Mouse (Mus musculus): ENCODE results near the gene Gm3336.

The Gm3336 gene

DNA sequence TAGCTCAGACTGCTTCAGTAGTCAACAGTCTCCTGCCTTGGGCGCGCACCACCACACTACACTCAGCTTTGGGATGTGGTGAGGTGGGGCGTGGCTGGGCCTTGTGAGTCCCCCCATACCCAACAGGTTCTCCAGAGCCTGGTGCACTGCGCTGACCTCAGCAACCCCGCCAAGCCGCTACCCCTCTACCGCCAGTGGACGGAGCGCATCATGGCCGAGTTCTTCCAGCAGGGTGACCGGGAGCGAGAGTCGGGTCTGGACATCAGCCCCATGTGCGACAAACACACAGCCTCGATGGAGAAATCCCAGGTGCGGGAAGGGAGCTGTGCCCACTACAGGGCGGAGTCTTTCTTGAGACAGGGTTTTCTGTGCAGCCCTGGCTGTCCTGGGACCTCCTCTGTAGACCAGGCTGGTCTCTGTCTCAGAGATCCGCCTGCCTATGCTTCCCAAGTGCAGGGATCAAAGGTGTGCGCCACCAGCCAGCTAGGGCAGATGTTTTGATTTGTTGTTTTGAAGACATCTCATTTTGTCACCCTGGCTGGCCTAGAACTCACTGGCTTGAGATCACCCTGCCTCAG is 30.8 kb downstream of the Gm3336 start:
- DNase-seq: no peak

DNA sequence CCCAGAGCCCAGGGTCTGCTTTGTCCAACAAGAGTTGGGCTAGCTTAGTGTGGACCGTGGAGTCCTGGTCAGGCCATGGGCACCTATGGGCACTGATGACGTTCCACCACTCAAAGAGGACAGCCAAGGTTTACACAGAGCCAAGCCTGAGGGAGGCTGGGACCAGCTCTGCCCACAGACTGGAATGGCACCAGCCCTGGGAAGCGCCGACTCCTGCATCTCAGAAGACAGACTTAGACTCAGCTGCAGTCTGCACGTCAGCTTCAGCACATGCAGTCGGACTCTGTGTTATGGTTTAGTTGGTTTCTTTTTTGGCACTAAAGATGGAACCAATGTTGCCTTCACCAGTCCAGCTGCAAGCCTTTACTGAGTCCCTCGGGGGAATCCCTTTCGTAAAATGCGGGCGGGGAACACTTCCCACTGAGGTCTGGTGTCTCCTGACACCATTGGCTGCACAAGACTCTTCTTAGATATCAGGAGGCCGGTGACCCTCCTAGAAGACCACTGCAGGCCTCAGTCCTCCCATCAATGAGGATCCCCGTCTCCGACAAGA is 31.9 kb downstream of the Gm3336 start:
- DNase-seq: no peak

DNA sequence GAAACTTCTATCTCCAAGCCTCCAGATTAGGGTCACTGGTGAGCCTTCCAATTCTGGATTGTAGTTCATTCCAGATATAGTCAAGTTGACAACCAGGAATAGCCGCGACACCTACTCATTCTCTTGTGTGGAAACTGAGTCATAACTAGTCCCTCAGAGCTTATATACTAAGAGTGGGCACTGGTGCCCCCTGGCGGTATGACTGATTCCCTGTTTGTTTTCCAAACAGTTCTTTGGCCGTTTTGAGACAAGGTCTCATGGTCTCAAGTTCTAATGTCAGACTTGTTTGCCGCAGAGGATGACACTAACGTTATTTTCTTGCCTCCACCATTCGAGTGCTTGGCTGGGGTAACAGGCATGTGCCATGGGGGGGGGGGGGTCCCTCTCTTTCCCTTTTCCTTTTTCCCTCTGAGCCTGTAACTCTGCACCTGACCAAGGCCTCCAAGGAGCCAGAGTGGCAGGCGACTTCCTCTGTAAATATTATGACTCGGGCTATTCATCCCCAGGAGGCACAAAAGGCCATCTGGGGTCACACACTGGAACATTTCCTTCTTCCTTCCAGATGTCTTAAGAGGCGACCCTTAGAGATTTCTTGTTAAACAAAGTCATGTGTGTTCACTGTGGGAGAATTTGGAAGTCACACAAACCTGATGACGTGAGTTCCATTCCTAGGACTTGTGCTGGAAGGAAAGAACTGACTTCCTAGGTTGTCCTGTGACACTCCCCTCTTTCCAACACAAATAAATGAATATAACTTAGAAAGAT is 33.8 kb downstream of the Gm3336 start:
- peak in 1 of 2 experiments; percentile 43 for DNase-seq

DNA sequence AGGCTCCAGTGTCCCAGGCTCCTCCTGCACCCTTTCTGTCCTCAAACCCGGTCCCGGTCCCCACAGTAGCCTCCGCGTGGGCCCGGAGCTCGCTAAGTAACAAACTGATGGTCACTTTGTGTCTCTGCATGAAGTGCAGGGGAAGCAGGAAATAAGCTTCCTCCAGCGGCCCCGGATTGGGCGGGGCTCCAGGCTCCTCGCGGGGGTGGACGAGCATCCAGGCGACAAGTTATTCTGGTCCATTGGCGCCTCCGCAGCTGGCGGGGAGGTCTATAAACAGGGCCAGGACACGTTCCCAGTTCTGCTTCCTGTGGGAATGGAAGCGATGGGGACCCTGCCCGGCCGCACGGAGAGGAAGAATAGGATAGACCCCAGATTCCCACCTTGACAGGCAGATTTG is 34.8 kb downstream of the Gm3336 start:
- DNase-seq: peak in 1 of 2 experiments; percentile 59

DNA sequence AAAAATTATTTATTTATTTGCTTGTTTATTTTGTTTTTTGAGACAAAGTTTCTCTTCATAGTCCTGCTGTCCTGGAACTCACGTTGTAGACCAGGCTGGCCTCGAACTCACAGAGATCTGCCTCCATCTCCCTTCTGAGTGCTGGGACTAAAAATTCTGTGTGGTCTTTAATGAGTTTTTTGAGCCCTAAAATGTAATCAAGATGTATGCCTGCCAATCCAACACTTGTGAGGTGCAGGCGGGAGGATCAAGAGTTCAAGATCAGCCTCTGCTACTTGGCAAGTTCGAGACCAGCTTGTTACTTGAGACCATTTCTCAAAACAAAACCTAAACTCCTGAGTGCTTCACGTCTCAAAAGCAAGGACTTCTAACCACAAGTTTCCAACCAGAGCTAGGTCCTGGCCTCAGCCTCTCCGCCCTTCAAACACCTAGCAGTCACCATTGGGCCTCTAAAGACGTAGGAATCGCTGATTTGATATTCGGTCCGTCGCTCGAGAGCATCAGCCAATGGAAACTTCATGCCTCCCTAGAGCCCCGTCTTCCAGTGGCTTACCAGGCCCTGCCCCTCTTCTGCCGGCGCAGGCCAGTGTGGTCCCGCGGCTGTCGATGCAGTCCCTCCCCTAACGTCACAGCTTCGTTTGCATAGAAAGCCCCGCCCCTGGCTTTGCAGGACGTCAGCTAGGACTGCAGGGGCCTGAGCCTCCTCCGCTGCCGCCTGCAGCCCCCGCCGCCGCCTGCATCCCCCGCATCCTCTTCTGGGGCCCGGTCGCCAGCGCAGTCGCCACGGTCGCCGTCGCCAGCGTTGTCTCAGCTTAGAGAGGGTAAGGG is 35.9 kb downstream of the Gm3336 start, which contains the start of gene Rab3a:
Gene Rab3a, plus strand, starts transcription at position 637 of the 828 bp plus-strand sequence.
- peak; percentile 94 to 97 for DNase-seq

DNA sequence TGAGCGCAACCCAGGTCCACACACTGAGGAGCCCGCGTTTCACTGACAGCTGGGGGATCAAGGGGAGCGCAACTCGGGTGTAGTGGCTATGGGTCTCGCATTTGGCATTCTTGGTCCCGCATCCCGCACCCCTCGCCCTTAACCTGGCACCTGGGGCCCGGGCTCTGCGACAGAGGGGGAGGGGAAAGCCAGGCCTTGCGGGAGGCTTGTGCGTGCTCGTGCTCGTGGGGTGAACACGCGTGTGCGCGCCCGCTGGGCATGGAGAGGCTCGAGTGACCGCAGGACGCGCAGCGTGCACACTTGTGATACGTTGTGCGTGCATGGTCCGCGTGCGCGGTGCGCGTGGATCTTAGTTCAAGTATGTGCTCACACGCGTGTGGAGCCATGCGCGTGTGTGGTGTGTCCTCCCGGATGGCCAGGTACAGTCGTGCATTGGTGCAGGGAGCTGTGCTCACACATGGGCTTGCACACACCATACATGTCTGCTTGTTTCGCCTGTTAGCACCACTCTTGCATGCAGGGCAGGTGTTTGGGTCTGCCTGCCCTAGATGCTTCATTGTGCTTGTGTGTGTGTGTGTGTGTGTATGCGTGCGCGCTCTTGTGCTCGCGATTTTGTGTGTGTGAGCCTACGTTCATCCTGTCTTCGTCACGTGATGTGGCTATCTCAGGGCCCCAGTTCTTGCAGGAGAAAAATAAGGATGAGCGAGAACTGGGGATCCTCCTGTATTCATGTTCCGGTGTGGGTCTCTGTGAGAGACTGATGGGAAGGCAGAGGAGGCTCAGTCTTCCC is 36.7 kb downstream of the Gm3336 start:
- DNase-seq: peak in 1 of 2 experiments; percentile 21

DNA sequence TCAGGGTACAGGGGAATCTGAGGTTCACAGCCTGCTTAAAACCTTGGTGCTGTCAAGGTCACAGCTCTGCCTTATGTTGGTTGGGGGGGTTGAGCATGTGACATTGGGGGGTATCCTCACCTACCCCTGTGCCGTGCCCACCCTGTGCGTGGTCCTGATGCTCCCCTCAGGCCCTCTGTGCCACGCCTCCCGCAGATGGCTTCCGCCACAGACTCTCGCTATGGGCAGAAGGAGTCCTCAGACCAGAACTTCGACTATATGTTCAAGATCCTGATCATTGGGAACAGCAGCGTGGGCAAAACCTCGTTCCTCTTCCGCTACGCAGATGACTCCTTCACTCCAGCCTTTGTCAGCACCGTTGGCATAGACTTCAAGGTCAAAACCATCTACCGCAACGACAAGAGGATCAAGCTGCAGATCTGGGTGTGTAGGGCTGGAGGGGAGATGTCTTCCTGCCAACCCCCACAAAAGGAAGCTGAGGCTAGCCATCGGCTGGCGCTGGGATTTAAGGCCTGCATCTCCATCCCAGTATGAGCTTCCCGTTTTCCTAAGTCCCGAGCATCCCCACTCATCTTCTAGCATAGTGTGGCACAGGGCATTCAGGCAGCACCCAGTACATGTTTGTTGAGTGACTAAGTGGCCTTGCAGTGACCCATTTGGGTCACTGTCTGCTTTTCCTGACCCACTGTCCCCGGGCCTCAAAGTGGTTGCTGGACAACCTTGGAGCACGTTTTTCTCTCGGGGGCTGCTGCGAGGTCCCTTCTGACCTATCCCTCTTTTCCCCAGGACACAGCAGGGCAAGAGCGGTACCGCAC is 37.5 kb downstream of the Gm3336 start:
- DNase-seq: peak in 1 of 2 experiments; percentile 5

DNA sequence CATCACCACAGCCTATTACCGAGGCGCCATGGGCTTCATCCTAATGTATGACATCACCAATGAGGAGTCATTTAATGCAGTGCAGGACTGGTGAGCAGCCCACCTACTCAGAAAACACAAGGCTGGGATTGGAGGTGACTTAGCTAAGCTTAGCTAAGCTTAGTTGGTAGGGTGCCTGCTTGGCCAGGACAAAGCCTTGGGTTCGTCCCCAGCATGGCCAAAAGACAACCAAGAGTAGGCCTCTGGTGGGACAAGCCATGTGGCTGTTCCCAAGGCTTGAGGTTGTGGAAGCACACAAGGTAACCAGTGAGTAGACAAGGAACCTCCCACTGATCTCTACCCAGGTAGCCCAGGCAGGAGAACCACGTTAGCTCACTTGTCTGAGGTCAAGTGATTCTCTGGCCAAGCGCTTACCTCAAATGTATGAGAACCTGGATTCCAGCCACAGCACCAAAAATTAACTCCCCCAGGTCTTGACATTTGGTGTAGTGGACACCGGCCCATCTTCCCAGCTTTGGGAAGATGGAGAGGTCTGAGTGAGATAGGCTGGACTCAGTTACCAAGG is 38.2 kb downstream of the Gm3336 start:
- DNase-seq: no peak

DNA sequence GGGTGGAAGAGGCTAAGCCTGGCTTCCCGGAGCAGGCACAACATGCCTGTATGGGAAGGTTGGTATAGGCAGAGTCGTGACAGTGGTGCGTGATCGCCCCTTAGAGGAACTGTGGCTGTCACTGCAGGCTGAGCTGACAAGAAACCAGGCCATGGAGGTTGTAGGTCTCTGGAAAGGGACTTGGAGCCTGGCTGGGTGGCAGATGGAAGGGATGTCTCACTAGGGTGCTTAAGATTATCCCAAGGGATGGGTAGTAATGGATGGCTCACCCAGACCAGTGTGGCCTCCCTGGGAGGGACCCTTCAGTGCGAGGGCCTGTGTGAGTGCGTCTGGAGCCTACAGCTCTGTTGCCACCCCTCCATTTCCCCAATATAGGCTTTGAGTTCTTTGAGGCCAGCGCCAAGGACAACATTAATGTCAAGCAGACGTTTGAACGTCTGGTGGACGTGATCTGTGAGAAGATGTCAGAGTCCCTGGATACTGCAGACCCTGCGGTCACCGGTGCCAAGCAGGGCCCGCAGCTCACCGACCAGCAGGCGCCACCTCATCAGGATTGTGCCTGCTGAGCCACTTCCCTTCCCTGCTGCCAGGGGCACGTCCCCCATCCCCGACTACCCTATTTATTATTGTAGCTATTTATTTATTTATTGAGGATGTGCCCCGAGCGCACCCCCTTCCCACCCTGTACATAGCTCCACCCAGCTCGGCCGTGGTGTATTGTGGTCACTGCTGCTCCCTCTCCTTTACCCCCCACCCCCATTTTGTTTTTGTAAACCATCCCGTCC is 39.4 kb downstream of the Gm3336 start:
- DNase-seq: peak; percentile 9 to 20

DNA sequence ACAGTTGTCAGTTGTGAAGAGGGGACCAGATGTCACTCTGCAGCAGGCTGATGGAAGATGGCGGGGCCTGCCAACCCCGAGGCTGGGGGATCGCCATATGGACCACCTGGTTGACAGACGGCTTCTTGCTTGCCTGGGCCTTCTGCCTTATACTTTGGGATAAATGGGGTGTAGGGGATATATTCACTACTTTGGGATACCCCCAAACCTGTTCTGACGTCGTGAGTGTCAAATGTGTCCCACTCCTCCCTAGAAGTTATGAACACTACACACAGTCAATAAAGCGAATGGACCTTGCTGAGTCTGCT is 39.9 kb downstream of the Gm3336 start:
- DNase-seq: peak in 1 of 2 experiments; percentile 4

DNA sequence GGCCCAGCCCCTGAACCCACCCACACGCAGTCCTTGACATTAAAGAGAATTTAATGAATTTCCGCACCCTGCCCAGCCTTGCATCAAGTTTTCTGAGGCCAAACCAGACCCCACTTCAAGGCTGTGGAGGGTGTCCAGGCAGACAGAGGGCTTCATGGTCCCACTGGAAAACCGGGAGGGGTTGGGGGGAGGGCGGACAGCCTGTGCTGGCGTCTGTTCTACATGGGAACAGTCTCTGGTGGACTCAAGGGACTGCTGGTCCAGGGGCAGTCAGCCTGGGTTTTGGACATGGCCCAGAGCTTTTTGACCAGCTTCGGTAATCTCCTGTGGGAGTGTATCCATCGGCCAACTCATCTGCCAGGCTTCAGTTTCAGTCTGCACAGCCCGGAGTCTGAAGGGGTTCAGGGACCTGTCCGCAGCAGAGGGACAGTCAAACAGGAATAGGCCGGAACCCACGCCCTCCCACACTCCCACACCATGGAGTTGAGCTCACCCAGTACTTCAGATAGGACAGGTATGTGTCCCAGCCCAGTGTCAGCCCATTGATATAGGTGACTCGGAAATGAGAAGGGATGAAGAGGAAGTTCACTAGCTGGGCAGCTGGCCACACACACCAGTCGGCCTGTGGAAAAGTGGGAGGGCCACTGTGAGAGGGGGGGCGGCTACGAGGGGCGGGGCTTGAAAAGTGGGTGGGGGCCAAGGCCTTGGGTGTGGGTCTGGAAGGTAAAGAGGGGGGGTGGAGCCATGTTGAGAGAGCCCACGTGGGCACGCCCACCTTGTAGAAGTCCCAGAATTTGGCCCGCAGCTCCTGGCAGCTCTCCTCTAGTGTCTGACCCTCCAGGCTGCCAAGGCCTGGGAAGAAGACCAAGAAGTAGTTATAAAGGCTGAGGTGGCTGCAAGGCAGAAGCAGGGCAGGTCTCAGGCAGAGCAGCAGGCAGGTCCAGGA is 40.5 kb downstream of the Gm3336 start:
- peak; percentile 6 to 10 for DNase-seq

DNA sequence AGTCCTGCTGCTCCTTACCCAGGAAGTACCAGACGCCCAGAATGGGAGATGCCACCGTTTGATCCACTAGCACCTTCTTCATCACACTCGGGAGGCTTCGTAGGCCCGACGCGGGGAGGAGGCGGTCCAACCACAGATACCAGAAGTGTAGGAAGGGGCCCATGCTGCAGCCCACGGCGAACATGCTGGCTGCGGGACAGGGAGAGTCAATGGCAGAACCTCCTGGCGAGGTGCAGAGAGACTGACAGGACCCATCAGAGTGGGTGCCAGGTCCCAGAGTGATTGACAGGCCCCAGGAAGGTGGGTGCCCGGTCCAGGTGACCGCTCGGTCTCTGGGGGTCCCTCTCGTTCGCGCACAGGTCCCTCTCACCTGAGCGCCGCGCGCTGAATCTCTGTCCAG is 42.0 kb downstream of the Gm3336 start:
- peak; percentile 24 to 51 for DNase-seq

DNA sequence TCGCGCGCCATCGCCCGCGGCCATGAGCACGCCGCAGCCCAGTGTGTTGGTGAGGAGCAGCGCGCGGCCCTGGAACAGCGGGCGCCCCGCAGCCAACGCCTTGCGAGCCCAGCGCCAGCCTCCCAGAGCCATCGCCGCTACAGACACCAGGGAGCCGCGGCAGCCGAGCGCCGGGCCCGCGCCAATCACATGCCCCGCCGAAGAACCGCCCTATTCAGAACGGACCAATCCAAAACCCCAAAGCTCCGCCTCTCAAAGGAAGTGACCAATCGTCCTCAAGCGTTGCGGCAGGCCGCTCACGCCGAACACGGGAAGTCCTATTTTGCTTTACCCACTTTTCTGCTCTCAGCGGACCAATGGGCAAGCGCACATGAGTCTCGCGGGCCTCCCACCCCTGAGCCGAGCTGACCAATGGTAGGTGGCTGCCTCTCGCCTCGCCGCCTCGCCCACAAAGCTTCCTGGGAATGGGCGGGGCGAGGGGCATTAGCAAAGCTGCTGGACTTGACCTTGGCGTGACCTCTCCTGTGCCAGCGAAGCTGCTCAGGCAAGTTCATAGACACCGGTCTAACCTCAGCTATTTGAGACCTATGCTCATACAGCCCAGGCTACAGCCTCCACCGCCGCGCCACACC is 42.5 kb downstream of the Gm3336 start, which contains the start of gene Mpv17l2:
Gene Mpv17l2, minus strand, starts transcription at position 172 of the 632 bp plus-strand sequence.
- peak; percentile 95 to 98 for DNase-seq

DNA sequence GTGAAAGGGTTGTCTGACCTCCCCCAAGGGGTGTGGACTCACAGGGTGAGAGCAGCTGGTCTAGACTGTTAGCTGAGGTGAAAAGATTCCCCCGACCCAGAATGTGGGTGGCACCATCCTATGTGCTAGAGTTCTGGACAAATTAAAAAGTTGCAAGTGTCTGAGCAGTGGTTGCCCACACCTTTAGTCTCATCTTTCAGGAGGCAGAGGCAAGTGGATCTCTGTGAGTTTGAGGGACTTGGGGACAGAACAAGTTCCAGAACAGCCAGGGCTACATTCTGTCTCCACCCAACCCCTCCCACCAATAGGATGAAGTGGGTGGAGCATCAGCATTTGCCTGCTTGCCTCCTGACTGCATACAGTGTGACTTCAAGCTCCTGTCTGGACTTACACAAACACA is 43.8 kb downstream of the Gm3336 start:
- no peak for DNase-seq

DNA sequence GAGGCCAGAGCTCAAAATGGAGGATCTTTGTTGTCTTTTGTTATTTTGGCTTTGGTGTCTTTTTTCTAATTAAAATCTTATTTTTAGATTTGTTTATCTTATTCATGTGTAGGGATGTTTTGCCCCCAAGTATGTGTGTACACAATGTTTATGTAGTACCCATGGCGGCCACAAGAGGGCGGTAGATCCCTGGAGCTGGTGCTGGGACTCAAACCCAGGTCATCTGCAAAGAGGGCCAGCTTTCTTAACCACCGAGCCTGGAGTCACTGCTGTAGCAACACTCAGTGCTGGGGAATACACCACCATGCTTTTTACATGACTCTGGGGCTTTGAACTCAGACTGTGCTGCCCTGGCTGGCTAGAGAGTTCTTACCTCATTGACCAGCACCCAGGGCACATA is 45.0 kb downstream of the Gm3336 start:
- peak in 1 of 2 experiments; percentile 58 for DNase-seq

DNA sequence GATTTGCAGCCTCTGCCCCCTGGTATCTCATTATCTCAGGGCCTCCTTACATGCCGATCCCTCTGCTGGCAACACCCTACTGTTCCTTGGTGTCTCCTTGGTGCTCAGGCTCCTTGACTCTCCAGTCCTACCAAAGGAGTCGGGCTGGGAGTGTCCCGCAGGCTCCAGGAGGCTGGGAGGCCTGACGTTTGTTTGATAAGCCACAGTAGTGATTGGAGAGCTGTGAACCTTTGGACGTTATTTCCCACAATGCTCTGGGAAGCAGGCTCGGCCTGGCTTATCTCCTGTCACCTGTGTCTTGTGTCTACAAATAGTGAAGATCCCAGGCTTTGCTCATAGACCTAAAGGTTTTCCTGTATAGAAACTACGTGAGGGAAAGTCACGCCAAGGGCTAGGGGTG is 45.7 kb downstream of the Gm3336 start:
- no peak for DNase-seq

DNA sequence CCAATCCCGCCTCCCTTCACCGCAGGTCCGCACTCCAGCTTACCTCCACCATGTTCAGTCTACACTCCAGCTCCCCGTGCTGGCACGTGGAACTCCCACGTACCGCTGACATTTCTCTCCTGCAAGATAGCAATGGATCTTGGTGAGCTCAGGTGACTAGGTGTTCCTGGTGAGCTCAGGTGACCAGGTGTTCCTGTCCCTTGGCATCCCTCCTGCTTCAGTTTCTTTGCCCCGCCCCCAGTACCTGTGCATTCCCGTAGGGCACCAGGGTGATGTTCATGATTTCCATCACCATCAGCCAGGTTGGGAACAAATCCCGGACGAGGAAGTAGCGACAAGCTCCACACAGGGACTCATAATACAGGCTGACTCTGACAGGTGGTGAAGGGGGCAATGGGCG is 46.3 kb downstream of the Gm3336 start:
- peak in 1 of 2 experiments; percentile 35 for DNase-seq

DNA sequence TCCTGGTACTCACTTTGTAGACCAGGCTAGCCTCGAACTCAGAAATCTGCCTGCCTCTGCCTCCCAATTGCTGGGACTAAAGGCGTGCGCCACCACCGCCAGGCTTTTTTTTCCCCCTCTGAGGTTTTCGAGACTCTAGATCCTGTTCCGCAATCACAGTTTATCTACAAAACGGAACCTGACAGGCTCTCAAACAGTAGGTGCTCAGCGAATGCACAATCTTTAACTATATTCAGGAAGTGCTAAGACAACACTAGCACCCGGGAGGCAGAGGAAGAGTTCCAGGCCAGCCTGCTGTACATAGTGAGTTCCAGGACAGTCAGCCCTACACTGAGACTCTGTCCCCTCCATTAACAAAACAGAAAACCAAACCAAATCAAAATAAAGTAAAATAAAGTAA is 47.0 kb downstream of the Gm3336 start:
- no peak for DNase-seq
